Mouse (Mus musculus) c-Kit-positive CD71-negative TER-119-negative erythroid progenitor cells, embryonic 14.5 days (primary cell): ENCODE results near the gene Serhl.
"Not testable (repeated sequence)": the region's sequence is repeated elsewhere in the genome, so short reads cannot be mapped to it uniquely, and the experiment has no call there.

Experiments used
- DNase-seq: peaks from one replicate; pipeline ENCODE4 v3.0.0-alpha.2; 2013; ENCODE audit warnings: low read depth

Gene Serhl

GRCm38 (mm10) chr15:83126582-83126981 lies 37.3 kb downstream of the Serhl start:
- DNase-seq = no peak

DNA sequence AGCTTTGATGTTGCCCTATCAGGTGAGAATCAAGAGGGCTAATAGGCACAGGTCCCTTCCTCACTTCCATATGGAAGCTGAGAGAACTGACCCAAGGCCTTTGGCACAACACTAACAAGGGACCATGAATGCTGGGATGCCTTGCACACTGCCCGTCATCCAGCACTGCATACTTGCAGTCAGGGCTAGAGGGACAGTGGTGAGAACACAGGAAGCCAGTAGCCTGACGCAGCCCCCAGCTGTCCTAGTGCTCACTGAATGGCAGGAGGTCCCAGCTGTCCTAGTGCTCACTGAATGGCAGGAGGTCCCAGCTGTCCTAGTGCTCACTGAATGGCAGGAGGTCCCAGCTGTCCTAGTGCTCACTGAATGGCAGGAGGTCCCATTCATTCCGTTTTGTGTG lies 37.7 kb downstream of the Serhl start:
- DNase-seq = not testable (repeated sequence)

- no peak for DNase-seq
These were observed 40.4 kb downstream of the Serhl start for GRCm38 (mm10) chr15:83129530-83130231.

DNA sequence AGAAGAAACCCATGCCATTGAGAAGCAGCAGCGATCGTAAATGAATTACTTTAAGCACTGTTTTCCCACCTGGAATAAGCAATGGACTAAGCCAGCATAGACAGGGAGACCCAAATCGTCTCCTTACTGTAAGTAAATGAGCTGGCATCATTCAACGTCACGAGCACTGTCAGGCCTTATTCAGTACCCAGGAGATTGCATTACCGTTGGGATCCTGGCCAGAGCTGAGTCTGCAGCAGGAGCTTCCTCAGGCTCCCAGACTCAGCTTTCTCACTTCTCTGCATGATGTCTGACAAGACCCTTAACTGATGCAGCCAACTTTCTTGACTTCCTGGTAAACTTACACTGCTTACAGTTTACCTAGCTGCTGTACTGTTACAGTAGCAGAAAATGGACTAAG lies 45.4 kb downstream of the Serhl start:
- no peak for DNase-seq

DNA sequence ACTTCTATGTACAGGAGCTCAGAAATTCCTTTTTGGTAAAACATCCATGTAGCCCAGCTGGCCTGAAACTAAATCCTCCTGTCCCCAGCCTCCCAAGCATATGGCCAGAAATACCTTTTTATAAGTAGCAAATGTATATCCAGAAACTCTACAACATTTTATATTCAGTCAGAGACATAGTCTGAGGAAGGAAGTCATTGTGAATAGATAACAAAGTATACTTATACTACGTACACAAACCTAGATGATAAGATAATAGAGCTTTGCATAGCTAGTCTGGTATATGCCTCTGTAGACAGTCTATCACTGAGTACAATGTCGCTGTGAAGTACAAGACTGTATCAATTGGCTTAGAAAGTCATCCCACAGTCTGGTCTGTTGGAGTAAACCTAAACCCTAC lies 46.3 kb downstream of the Serhl start:
- no peak for DNase-seq

GRCm38 (mm10) chr15:83142861-83143260 lies 53.6 kb downstream of the Serhl start:
- no peak for DNase-seq

DNA sequence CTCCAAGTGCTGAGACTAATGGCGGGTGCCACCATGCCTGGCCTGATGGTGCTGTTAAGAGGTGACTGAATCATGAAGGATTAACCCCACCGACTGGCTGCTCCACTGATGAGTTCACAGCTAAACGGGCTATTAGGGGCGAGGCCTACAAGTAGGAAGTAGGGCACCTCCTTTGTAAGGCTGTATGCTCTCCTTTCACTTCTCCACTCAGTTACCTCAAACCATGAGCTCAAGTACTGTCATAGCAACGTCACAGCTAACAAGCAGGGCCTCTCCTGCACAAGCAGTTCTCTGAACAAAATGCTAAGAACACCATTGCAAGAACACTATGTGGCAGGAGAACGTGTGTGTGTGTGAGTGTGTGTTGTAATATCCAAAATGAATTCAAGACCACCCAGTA lies 56.2 kb downstream of the Serhl start:
- peak; percentile 25 for DNase-seq

- DNase-seq = no peak
These were observed 59.1 kb downstream of the Serhl start for GRCm38 (mm10) chr15:83148395-83148794.

GRCm38 (mm10) chr15:83148801-83149195 lies 59.5 kb downstream of the Serhl start:
- DNase-seq = no peak

GRCm38 (mm10) chr15:83149196-83150072 lies 60.1 kb downstream of the Serhl start, which contains the start of gene Poldip3:
Poldip3 (minus strand) TSS chr15:83149384.
- peak; percentile 97 for DNase-seq

DNA sequence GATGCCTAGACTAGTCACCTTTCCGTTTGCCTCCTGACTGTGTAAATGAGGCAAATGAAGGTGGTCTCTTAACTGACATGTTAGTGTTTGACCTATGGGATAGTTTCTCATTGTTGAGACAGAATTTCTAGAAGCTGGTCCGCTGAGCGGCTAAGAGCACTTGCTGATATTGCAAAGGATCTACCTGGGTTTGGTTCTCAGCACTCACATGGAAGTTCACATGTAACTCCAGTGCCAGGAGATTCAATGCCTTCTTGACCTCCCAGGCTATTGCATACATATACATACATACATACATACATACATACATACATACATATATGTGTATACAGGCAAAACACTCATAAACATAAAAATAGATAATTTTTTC lies 60.8 kb downstream of the Serhl start:
- DNase-seq = no peak

- DNase-seq = no peak
These were observed 61.4 kb downstream of the Serhl start for GRCm38 (mm10) chr15:83150694-83151093.

- DNase-seq = no peak
These were observed 65.0 kb downstream of the Serhl start for GRCm38 (mm10) chr15:83154309-83154708.

GRCm38 (mm10) chr15:83155672-83156419 lies 66.5 kb downstream of the Serhl start:
- DNase-seq = no peak

GRCm38 (mm10) chr15:83156929-83157666 lies 67.8 kb downstream of the Serhl start:
- peak; percentile 31 for DNase-seq

DNA sequence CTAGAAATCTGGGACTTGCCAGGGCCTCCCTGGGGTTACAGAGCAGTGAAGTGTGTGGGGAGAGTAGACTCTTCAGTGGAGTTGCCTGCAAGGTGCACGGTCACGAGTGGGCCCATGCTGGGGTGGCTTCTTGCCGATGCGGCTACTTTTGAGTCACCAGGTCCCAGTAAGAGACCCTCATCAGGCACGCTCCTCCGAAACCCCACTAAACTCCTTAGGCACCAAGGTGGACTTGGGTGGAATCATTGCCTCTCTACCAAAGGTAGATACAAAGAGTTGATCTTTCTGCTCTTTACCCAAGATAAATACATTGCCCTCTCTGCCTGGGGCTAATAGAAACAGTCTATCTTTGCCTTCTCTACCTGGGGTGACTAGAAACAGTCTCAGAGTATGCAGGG lies 68.4 kb downstream of the Serhl start:
- DNase-seq = no peak

GRCm38 (mm10) chr15:83158587-83159160 lies 69.4 kb downstream of the Serhl start:
- DNase-seq = no peak

GRCm38 (mm10) chr15:83159823-83160222 lies 70.5 kb downstream of the Serhl start:
- DNase-seq = no peak

- no peak for DNase-seq
These were observed 71.3 kb downstream of the Serhl start for GRCm38 (mm10) chr15:83160561-83160960.

GRCm38 (mm10) chr15:83161062-83161748 lies 71.9 kb downstream of the Serhl start:
- DNase-seq = no peak

GRCm38 (mm10) chr15:83162001-83162400 lies 72.7 kb downstream of the Serhl start:
- no peak for DNase-seq
